Mouse (Mus musculus): Measurements from ENCODE around the gene Mbd3. TPM values are rescaled to one million over a fixed set of nuclear protein-coding genes. Genes with fewer than 3 reads are reported as not detected.

Mbd3 gene
- total and polyA plus RNA-seq, 2 experiments from 2014 or later: 30.4 to 157 TPM

- no peak overlapping the region for H3K27ac ChIP-seq (ENCODE audit: low read depth, low read length)
- H3K4me3 ChIP-seq (ENCODE audit: low read depth, low read length): no peak overlapping the region
- no peak for ATAC-seq (ENCODE audit: low FRiP score)
- 53% methylated on average over 2 of the region's 2 CpGs for WGBS
- H3K9me3 ChIP-seq (ENCODE audit: low read length): no peaks in the 10 kb centered on the region
- no peak for DNase-seq (ENCODE audit: low spot score)
- no peaks in the 10 kb centered on the region for H3K4me1 ChIP-seq (ENCODE audit: insufficient read depth, low read length)
- no peak overlapping the region for H3K4me2 ChIP-seq (ENCODE audit: low read depth, low read length, poor library complexity, severe bottlenecking)
- H3K27me3 ChIP-seq (ENCODE audit: insufficient read depth, low read length): peaks cover 6% of the 10 kb centered on the region; the same call in 1 of the 2 replicates
- TF ChIP-seq CTCF (IDR thresholded peaks at IDR 0.05): no peak
- no peaks in the 10 kb centered on the region for H3K36me3 ChIP-seq (ENCODE audit: insufficient read depth, low read length)
- H3K9ac ChIP-seq (replicated peaks; ENCODE audit: low read length, poor library complexity, severe bottlenecking): no peak overlapping the region
Measured at GRCm38 (mm10) chr10:80442989-80443388, 43.6 kb upstream of the Mbd3 start.

- H3K4me1 ChIP-seq (ENCODE audit: insufficient read depth, low read length): no peaks in the 10 kb centered on the region
- no peak for TF ChIP-seq CTCF (IDR thresholded peaks at IDR 0.05)
- no peaks in the 10 kb centered on the region for H3K36me3 ChIP-seq (ENCODE audit: insufficient read depth, low read length)
- no peak overlapping the region for H3K27ac ChIP-seq (ENCODE audit: low read depth, low read length)
- ATAC-seq (ENCODE audit: low FRiP score) (no peak), DNase-seq (ENCODE audit: low spot score) (no peak)
- no peak overlapping the region for H3K4me2 ChIP-seq (ENCODE audit: low read depth, low read length, poor library complexity, severe bottlenecking)
- 64% methylated on average over 8 of the region's 8 CpGs for WGBS
- no peaks in the 10 kb centered on the region for H3K27me3 ChIP-seq (ENCODE audit: insufficient read depth, low read length)
- no peaks in the 10 kb centered on the region for H3K9me3 ChIP-seq (ENCODE audit: low read length)
- no peak overlapping the region for H3K9ac ChIP-seq (replicated peaks; ENCODE audit: low read length, poor library complexity, severe bottlenecking)
- no peak overlapping the region for H3K4me3 ChIP-seq (ENCODE audit: low read depth, low read length)
Measured at GRCm38 (mm10) chr10:80441598-80441997, 42.2 kb upstream of the Mbd3 start.

GRCm38 (mm10) chr10:80440031-80440430, 40.7 kb upstream of the Mbd3 start:
- Histone ChIP-seq H3K36me3 (ENCODE audit: insufficient read depth, low read length) (no peaks in the 10 kb centered on the region), H3K27ac (ENCODE audit: low read depth, low read length) (no peak overlapping the region), H3K27me3 (ENCODE audit: insufficient read depth, low read length) (no peaks in the 10 kb centered on the region), H3K4me1 (ENCODE audit: insufficient read depth, low read length) (no peaks in the 10 kb centered on the region), H3K9me3 (ENCODE audit: low read length) (no peaks in the 10 kb centered on the region), H3K4me2 (ENCODE audit: low read depth, low read length, poor library complexity, severe bottlenecking) (no peak overlapping the region), H3K9ac (replicated peaks; ENCODE audit: low read length, poor library complexity, severe bottlenecking) (no peak overlapping the region), H3K4me3 (ENCODE audit: low read depth, low read length) (no peak overlapping the region)
- no peak for ATAC-seq (ENCODE audit: low FRiP score)
- DNase-seq (ENCODE audit: low spot score): no peak
- no peak for TF ChIP-seq CTCF (IDR thresholded peaks at IDR 0.05)

- Histone ChIP-seq H3K27ac (ENCODE audit: low read depth, low read length) (no peak overlapping the region), H3K4me3 (ENCODE audit: low read depth, low read length) (no peak overlapping the region), H3K36me3 (ENCODE audit: insufficient read depth, low read length) (no peaks in the 10 kb centered on the region), H3K4me1 (ENCODE audit: insufficient read depth, low read length) (no peaks in the 10 kb centered on the region), H3K9ac (replicated peaks; ENCODE audit: low read length, poor library complexity, severe bottlenecking) (no peak overlapping the region), H3K4me2 (ENCODE audit: low read depth, low read length, poor library complexity, severe bottlenecking) (no peak overlapping the region), H3K27me3 (ENCODE audit: insufficient read depth, low read length) (no peaks in the 10 kb centered on the region), H3K9me3 (ENCODE audit: low read length) (no peaks in the 10 kb centered on the region)
- WGBS: 82% methylated on average over 4 of the region's 4 CpGs
- no peak for TF ChIP-seq CTCF (IDR thresholded peaks at IDR 0.05)
- DNase-seq (ENCODE audit: low spot score): no peak
- ATAC-seq (ENCODE audit: low FRiP score): no peak
Measured at GRCm38 (mm10) chr10:80437973-80438372, 38.6 kb upstream of the Mbd3 start.

GRCm38 (mm10) chr10:80436276-80436675, 36.9 kb upstream of the Mbd3 start:
- no peak for ATAC-seq (ENCODE audit: low FRiP score)
- no peaks in the 10 kb centered on the region for H3K27me3 ChIP-seq (ENCODE audit: insufficient read depth, low read length)
- WGBS: 14% methylated on average over 9 of the region's 9 CpGs
- no peaks in the 10 kb centered on the region for H3K9me3 ChIP-seq (ENCODE audit: low read length)
- peaks cover 11% of the 10 kb centered on the region for H3K4me1 ChIP-seq (ENCODE audit: insufficient read depth, low read length)
- H3K9ac ChIP-seq (replicated peaks; ENCODE audit: low read length, poor library complexity, severe bottlenecking): no peak overlapping the region
- H3K4me2 ChIP-seq (ENCODE audit: low read depth, low read length, poor library complexity, severe bottlenecking): no peak overlapping the region
- no peak overlapping the region for H3K4me3 ChIP-seq (ENCODE audit: low read depth, low read length)
- H3K36me3 ChIP-seq (ENCODE audit: insufficient read depth, low read length): no peaks in the 10 kb centered on the region
- H3K27ac ChIP-seq (ENCODE audit: low read depth, low read length): no peak overlapping the region
- TF ChIP-seq CTCF (IDR thresholded peaks at IDR 0.05): no peak
- DNase-seq (ENCODE audit: low spot score): no peak

- H3K27ac ChIP-seq (ENCODE audit: low read depth, low read length): no peak overlapping the region
- no peaks in the 10 kb centered on the region for H3K9me3 ChIP-seq (ENCODE audit: low read length)
- H3K36me3 ChIP-seq (ENCODE audit: insufficient read depth, low read length): no peaks in the 10 kb centered on the region
- no peak overlapping the region for H3K4me3 ChIP-seq (ENCODE audit: low read depth, low read length)
- H3K4me1 ChIP-seq (ENCODE audit: insufficient read depth, low read length): peaks cover 11% of the 10 kb centered on the region
- no peak overlapping the region for H3K4me2 ChIP-seq (ENCODE audit: low read depth, low read length, poor library complexity, severe bottlenecking)
- no peak for ATAC-seq (ENCODE audit: low FRiP score)
- no peak for TF ChIP-seq CTCF (IDR thresholded peaks at IDR 0.05)
- H3K9ac ChIP-seq (replicated peaks; ENCODE audit: low read length, poor library complexity, severe bottlenecking): no peak overlapping the region
- no peaks in the 10 kb centered on the region for H3K27me3 ChIP-seq (ENCODE audit: insufficient read depth, low read length)
- no peak for DNase-seq (ENCODE audit: low spot score)
- 36% methylated on average over 7 of the region's 7 CpGs for WGBS
Measured at GRCm38 (mm10) chr10:80435764-80436163, 36.4 kb upstream of the Mbd3 start.
